Mouse (Mus musculus): ENCODE measurements at regions not wholly inside any gene's neighbourhood (a gene's known extent, or its start where the extent isn't known, plus 50 kb on each side); places are given as distances from the start of the nearest gene placed in this dataset.

DNA sequence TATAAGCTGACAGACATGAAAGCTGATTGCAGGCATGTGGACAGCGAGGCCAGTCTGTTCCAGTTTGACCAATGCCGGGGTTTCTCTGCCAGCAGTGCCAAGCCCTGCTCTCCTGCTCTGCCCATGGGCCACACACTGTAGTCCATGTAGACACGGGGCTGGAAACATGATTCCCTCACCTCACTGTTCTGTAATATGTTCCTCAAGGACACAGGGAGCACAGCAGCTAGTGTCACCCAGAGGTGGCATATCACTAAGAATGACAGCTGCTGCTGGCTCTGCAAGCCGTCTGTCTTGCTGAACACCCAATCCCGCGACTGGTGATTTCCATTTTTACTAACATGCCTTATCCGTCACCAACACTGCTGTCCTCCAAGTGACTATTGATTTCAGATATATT lies 339.9 kb downstream of the Lpin1 start:
- DNase-seq (ENCODE audit: low spot score in 2 of 2): no peak

- no peak for DNase-seq (ENCODE audit: low spot score in 2 of 2)
These were observed 341.1 kb downstream of the Lpin1 start for GRCm38 (mm10) chr12:16269706-16270105.

DNA sequence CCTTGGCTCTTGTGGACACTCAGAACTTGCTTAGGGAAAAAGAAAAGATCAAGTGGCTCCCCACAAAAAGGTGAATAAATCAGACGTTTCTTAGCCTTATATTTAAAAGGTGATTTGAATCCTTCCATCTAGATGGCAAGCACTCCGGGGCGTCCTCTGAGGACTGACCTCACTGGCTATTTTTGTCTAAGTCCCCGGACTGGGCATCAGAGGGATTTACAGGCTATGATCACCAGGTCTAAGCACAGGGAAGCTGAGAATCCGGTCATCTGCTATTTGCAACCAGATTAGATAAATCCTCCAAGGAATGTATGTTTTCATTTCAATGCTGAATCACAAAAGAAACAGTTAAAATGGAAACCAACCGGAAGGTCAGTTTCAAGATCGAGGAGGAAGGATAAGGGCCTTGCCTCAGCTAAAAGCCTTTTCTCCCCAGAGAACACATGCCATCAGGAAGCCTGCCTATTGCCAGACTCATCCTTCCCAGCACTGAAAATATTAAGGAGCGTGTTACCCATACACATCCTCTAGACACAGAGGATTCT lies 342.1 kb downstream of the Lpin1 start:
- no peak for DNase-seq (ENCODE audit: low spot score in 2 of 2)

GRCm38 (mm10) chr12:16261465-16261864 lies 349.3 kb downstream of the Lpin1 start:
- DNase-seq (ENCODE audit: low spot score in 2 of 2): no peak

DNA sequence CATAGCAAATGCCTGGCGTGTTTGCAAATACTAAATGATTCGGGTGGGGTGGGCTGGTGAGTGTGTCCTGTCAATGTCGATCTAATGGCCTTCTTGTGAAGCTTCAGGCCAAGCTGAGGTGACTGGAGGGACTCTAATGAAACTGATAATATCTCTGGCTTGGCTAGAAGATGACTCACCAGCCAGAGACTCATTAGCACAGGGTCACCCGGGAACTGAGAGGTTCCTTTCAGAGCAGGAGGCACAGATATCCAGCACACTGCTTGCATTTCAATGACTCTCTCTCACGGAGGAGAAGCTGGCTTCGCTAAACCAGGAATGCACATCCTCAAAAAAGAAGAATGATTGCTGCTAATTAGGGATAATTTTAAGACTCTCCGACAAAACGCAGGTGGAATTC lies 349.8 kb downstream of the Lpin1 start:
- no peak for DNase-seq (ENCODE audit: low spot score in 2 of 2)

- no peak for DNase-seq (ENCODE audit: low spot score in 2 of 2)
These were observed 350.3 kb downstream of the Lpin1 start for GRCm38 (mm10) chr12:16260501-16260900.

GRCm38 (mm10) chr12:16250621-16251020 lies 360.1 kb downstream of the Lpin1 start:
- DNase-seq (ENCODE audit: low spot score in 2 of 2): no peak

- DNase-seq (ENCODE audit: low spot score in 2 of 2): no peak
These were observed 360.7 kb downstream of the Lpin1 start for GRCm38 (mm10) chr12:16250096-16250495.

GRCm38 (mm10) chr12:16239792-16240191 lies 371.0 kb downstream of the Lpin1 start:
- DNase-seq (ENCODE audit: low spot score in 2 of 2): no peak

DNA sequence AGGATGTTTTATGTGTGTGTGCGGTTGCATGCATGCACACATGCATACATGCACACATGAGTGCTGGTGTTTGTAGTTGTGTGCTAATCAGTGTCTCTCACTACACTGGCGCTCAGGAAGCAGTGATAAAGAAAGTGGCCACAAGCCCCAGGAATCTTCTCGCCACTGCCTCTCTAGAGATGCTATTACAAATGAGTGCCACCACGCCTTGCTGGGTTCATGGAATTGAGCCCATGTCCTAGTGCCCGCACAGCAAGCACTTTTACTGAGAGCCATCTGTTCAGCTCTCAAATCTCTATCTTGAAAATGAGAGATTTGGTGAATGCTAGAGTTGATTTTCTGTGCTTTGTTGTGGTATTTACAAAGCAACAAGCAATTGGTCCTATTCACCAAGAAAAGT lies 373.3 kb downstream of the Lpin1 start:
- no peak for DNase-seq (ENCODE audit: low spot score in 2 of 2)

DNA sequence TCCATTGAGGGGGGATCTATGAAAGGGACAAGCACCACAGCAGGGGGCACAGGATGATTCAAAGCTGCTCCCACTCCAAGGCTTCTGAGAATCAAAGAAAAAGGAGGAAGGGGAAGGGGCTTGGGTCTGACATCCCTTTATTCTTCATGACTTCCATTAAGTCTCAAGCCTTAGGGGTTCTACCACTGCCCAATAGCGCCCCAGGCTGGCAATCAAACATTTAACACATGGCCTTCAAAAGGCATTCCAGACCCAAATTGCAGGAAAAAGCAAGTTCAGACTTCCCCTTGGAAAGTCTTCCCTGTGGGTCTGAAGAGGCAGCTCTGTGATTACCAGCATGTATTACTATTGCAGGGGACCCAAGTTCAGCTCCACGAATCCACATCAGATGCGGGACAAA lies 377.2 kb downstream of the Lpin1 start:
- DNase-seq (ENCODE audit: low spot score in 2 of 2): no peak

DNA sequence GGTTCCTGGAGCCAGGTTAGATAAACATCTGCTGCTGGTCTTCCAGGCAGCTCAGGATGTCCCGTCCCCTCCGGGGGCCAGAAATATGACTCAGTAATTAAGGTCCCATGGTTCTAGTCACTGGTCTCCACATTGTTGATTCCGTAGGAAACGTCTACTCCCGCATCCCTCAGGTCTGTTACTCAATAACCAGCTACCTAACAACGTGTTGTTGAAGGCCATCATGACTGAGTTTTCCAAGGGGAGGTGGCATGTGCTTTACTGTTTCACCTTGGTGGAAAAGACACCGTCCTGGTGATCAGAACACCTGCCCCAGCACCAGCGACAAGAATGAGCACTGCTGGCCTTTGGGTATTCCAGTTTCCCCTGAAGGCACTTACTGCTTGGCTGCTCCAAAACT lies 377.9 kb downstream of the Lpin1 start:
- DNase-seq (ENCODE audit: low spot score in 2 of 2): no peak

GRCm38 (mm10) chr12:16232051-16232450 lies 378.7 kb downstream of the Lpin1 start:
- no peak for DNase-seq (ENCODE audit: low spot score in 2 of 2)

- no peak for DNase-seq (ENCODE audit: low spot score in 2 of 2)
These were observed 379.7 kb downstream of the Lpin1 start for GRCm38 (mm10) chr12:16231093-16231492.

GRCm38 (mm10) chr12:16225428-16225827 lies 385.3 kb downstream of the Lpin1 start:
- DNase-seq (ENCODE audit: low spot score in 2 of 2): no peak

- no peak for DNase-seq (ENCODE audit: low spot score in 2 of 2)
These were observed 387.8 kb downstream of the Lpin1 start for GRCm38 (mm10) chr12:16222836-16223450.

DNA sequence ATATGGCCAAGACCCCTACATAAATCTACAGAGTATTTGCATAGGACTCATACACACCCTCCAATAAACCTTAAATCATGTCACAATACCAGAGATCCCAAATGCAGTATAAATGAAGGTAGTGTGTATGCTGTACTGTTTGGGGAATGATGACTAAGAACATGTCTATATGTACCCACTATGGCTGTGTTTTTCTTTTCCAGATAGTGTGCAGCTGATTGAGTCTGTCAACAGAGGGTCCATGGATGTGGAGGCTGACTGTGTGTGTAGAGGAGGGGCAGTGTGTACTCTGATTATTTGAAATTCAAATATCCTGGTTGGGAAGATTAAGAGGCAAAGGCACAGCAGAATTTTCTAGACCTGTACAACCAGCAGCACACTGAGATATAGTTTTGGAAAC lies 388.6 kb downstream of the Lpin1 start:
- no peak for DNase-seq (ENCODE audit: low spot score in 2 of 2)

DNA sequence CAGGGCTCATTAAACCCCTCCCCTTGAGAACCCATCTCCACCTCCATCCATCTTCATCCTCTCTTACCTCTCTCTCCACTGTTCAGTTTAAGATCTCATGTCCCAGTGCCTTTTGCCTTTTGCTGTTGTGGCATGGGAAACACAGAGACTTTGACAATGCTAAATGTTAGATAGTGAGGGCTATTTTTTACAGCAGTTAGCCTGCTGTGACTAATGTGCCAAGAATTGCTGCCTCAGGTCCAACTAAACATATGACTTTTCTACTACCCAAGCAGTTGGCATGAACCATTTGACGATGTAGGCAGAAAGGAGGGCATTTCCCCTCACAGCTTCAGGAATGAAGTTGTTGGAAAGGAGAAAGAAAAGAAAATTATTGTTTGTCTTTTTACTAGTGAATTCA lies 389.6 kb downstream of the Lpin1 start:
- no peak for DNase-seq (ENCODE audit: low spot score in 2 of 2)

- no peak for DNase-seq (ENCODE audit: low spot score in 2 of 2)
These were observed 390.2 kb downstream of the Lpin1 start for GRCm38 (mm10) chr12:16220561-16220960.

DNA sequence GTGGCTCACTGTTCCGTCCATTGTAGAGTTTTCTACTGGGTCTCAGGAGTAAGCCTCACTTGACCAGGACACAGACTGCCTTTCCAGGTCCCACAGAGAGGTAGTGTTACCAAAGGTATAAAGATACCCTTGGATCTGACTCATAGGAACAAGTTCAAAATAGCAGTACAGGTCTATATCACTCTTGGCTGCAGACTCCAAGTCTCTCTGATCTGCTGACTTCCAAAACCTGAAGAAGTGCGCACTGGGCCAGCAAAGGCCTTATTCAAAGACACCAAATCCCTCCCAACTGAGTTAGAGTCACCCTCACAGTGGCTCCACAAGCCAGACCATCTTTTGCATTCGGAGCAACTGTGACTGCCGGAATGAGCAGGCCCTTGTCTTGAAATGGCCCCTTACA lies 391.9 kb downstream of the Lpin1 start:
- DNase-seq (ENCODE audit: low spot score in 2 of 2): no peak

DNA sequence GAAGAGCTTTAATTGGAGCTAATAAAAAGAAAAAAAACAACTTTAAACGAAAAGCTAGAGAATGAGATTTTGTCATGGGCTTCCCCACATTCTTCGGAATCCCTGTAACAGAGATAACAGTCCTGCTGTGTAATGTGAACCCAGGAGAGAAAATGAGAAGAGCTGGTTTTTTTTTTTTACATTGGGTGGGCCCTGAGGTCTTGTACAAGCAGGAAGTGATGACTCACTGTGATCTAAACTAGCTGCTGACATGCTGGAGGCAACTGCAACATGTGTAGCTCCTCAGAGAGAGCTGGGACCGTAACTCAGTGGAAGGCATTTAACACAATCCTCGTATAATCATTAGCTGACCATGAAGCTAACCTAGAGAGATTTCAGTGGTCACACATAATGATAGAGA lies 393.8 kb upstream of the Trib2 start:
- no peak for DNase-seq (ENCODE audit: low spot score in 2 of 2)

DNA sequence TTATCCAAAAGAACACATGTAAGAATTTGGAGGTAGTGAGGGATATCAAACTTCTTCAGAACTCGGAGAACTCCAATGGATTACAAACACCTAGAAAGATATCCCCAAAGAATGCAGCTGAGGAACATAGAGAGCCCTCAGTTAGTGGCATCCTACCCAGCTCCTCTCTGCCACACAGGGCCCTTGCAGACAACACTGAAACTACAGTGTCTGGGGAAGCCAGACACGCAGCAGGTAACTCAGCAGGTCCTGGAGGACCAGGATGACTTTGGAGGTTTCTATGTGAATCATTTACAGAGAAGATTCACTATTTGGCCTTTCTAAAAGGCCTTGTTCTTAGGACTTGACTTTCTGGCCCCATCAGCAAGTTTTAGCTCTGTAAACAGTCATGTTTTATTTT lies 393.4 kb upstream of the Trib2 start:
- DNase-seq (ENCODE audit: low spot score in 2 of 2): no peak

DNA sequence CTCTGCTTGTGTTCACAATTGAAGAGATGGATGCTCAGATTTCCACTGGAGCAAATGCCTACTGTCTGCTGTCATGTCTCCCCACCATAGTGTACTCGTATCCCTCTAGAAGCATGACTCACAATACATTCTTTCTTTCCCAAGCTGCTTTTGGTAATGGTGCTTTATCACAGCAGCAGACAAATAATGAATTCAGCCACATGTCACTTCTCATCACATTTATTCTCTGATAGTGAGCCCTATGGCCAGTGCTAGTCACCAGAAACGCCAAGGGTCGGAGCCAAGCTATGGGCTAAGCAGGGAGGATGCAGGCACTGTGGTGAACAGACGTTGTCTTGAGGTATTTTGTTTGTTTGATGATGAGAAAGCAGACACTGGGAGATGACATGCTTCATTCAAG lies 388.2 kb upstream of the Trib2 start:
- DNase-seq (ENCODE audit: low spot score in 2 of 2): no peak

DNA sequence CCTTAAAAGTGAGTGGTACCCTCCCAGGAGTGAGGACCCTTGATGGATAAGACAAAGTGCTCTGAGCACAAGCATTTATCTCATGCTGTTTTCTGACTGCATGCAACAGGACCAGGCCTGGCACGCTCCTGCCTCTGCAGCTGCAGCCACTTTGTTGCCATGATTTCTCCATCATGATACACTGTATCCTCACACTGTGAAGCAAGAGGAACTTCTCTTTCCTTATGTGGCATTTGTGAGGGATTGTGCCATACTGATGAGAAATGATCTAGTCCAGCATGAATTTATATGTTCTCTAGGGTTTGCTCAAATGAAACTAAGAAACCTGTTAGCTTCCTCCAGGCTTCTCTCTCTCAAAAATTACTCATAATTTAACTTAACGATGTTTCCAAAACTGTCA lies 380.2 kb upstream of the Trib2 start:
- no peak for DNase-seq (ENCODE audit: low spot score in 2 of 2)
